Mouse (Mus musculus) liver, postnatal 0 days (tissue): ENCODE measurements at regions not wholly inside any gene's neighbourhood (a gene's known extent, or its start where the extent isn't known, plus 50 kb on each side); places are given as distances from the start of the nearest gene placed in this dataset.

ENCODE experiments used
- ATAC-seq: fragments of 200-750 bp; cut with Nextera tagmentation; 2 replicates; pipeline ENCODE4 v1.8.0; 2017; ENCODE audit warnings: mild to moderate bottlenecking, moderate library complexity
- DNase-seq: peaks from one replicate; pipeline ENCODE4 v3.0.0-alpha.2; 2016
- H3K27ac ChIP-seq: fragments of 300-500 bp; sonication (generic); 2 replicates; pipeline ENCODE4 v1.5.1; 2014; ENCODE audit warnings: antibody characterized with exemption, moderate library complexity, mild to moderate bottlenecking, low read depth
- H3K27me3 ChIP-seq: fragments of 300-500 bp; sonication (generic); 2 replicates; pipeline ENCODE4 v1.6.1; 2014; ENCODE audit warnings: low read length, control low read depth, mixed read lengths; ENCODE audit not compliant: insufficient read depth
- H3K36me3 ChIP-seq: fragments of 300-500 bp; sonication (generic); replicated peaks from 2 replicates; pipeline ENCODE4 v1.6.1; 2014; ENCODE audit warnings: mild to moderate bottlenecking, control low read depth, low read length, moderate library complexity, mixed read lengths; ENCODE audit not compliant: insufficient read depth
- H3K4me1 ChIP-seq: fragments of 300-500 bp; sonication (generic); 2 replicates; pipeline ENCODE4 v1.6.1; 2014; ENCODE audit warnings: antibody characterized with exemption, mild to moderate bottlenecking, control low read depth; ENCODE audit not compliant: insufficient read depth
- H3K4me2 ChIP-seq: fragments of 300-500 bp; sonication (generic); 2 replicates; pipeline ENCODE4 v1.6.1; 2014; ENCODE audit warnings: low read depth, mild to moderate bottlenecking, low read length, moderate library complexity, mixed read lengths
- H3K4me3 ChIP-seq: fragments of 300-500 bp; sonication (generic); 2 replicates; pipeline ENCODE4 v1.5.1; 2014; ENCODE audit warnings: low read depth, low read length
- H3K9ac ChIP-seq: fragments of 300-500 bp; sonication (generic); replicated peaks from 2 replicates; pipeline ENCODE4 v1.6.1; 2014; ENCODE audit warnings: mild to moderate bottlenecking, moderate library complexity
- H3K9me3 ChIP-seq: fragments of 300-500 bp; sonication (generic); 2 replicates; pipeline ENCODE4 v1.6.1; 2016; ENCODE audit warnings: mild to moderate bottlenecking, control low read depth, low read length, mixed read lengths
- CTCF ChIP-seq: sonication (generic); IDR thresholded peaks from 2 replicates; pipeline ENCODE4 v1.5.1; 2016; ENCODE audit warnings: antibody characterized with exemption, low read depth
- EP300 ChIP-seq: IDR thresholded peaks from 2 replicates; pipeline ENCODE4 v1.6.1; 2016; ENCODE audit warnings: antibody characterized with exemption, low read depth, mild to moderate bottlenecking
- WGBS: fragments of 180-500 bp; shearing (Covaris S2); extraction: QIAGEN DNeasy Blood & Tissue Kit; methylation state at CpG from one replicate; pipeline ENCODE4 v1.1.7; 2014; ENCODE audit not compliant: insufficient replicate concordance; 5-methylcytosine and 5-hydroxymethylcytosine counted together

GRCm38 (mm10) chr17:84100523-84100922, 87.2 kb downstream of the Zfp36l2 start:
- peaks cover 21% of the 10 kb centered on the region for H3K4me1 ChIP-seq
- H3K4me3 ChIP-seq, result no peak overlapping the region
- H3K9ac ChIP-seq, result no peak overlapping the region
- peaks cover 23% of the 10 kb centered on the region for H3K27me3 ChIP-seq
- H3K9me3 ChIP-seq, result no peaks in the 10 kb centered on the region
- DNase-seq (no peak), ATAC-seq (peak; percentile 44; the same call in 1 of the 2 replicates)
- 25% methylated on average over 10 of the region's 10 CpGs for WGBS
- H3K4me2 ChIP-seq, result no peak overlapping the region
- no peaks in the 10 kb centered on the region for H3K36me3 ChIP-seq
- TF ChIP-seq EP300, result no peak
- TF ChIP-seq CTCF, result no peak
- peak overlapping the region; percentile 76 for H3K27ac ChIP-seq

GRCm38 (mm10) chr17:84099737-84100136, 88.0 kb downstream of the Zfp36l2 start:
- no peak for ATAC-seq
- no peak for TF ChIP-seq CTCF
- TF ChIP-seq EP300, result no peak
- H3K4me1 ChIP-seq, result peaks cover 21% of the 10 kb centered on the region
- H3K36me3 ChIP-seq, result no peaks in the 10 kb centered on the region
- peaks cover 23% of the 10 kb centered on the region for H3K27me3 ChIP-seq
- no peak overlapping the region for H3K4me2 ChIP-seq
- no peak overlapping the region for H3K27ac ChIP-seq
- DNase-seq, result no peak
- no peak overlapping the region for H3K9ac ChIP-seq
- H3K4me3 ChIP-seq, result no peak overlapping the region
- 60% methylated on average over 9 of the region's 9 CpGs for WGBS
- no peaks in the 10 kb centered on the region for H3K9me3 ChIP-seq

DNA sequence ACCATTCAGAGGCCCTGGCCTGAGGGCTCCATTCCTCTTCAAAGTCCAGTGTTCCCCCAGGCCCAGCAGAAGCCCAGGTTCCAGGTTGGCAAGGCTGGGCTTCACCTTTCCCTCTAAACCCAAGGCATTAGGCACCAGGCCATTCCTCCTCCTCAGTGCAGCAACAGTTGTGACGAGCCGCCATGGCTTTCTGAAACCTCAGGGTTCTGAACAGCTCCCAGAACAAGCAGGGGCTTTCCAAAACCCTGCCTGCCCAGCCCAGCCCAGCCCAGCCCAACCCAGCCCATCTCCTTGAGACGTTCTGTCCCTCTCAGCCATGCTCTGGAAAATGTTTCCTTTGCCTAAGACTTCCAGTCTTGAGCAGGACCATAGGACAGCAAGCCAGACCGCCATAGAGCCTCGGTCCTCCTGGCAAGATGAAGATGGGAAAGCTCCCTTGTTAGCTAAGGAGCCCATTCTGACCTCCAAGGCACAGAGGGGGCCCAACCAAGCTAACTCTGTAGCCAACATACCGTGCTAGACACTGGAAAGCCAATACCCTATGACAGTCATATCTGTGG, 89.8 kb downstream of the Zfp36l2 start:
- WGBS, result 78% methylated on average over 6 of the region's 6 CpGs
- H3K27me3 ChIP-seq, result peaks cover 23% of the 10 kb centered on the region

DNA sequence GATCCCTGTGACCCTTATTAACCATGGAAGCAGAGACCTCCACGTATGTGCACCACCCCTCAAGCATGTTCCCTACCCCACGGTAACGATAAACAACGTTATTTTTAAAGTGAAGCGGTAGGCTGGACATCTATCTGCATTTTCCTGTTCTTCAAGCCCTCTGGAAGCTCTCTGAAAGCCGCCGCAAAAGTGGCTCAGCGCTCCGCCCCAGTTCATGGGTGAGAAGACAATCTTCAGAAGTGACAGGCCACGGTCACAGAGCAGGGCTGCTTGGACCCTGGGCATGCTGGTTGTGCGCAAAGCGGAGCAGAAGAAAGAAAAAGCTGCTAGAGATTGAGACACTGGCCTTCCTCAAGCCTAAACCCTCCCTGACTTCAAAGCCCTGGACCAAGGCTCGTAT, 90.5 kb downstream of the Zfp36l2 start:
- Histone ChIP-seq H3K9me3 (no peaks in the 10 kb centered on the region), H3K27me3 (peaks cover 23% of the 10 kb centered on the region), H3K27ac (no peak overlapping the region), H3K36me3 (no peaks in the 10 kb centered on the region), H3K4me2 (no peak overlapping the region), H3K4me3 (no peak overlapping the region), H3K9ac (no peak overlapping the region), H3K4me1 (peaks cover 14% of the 10 kb centered on the region)
- ATAC-seq (no peak), DNase-seq (no peak)
- TF ChIP-seq EP300 (no peak), CTCF (no peak)
- WGBS, result 75% methylated on average over 13 of the region's 13 CpGs

More for the DNA sequence above, 89.8 kb downstream of the Zfp36l2 start:
- H3K9me3 ChIP-seq, result no peaks in the 10 kb centered on the region
- no peak for DNase-seq
- no peak overlapping the region for H3K27ac ChIP-seq
- no peak overlapping the region for H3K9ac ChIP-seq
- no peak for TF ChIP-seq CTCF
- no peak for TF ChIP-seq EP300
- H3K36me3 ChIP-seq, result no peaks in the 10 kb centered on the region
- no peak for ATAC-seq
- no peak overlapping the region for H3K4me2 ChIP-seq
- no peak overlapping the region for H3K4me3 ChIP-seq
- peaks cover 14% of the 10 kb centered on the region for H3K4me1 ChIP-seq

DNA sequence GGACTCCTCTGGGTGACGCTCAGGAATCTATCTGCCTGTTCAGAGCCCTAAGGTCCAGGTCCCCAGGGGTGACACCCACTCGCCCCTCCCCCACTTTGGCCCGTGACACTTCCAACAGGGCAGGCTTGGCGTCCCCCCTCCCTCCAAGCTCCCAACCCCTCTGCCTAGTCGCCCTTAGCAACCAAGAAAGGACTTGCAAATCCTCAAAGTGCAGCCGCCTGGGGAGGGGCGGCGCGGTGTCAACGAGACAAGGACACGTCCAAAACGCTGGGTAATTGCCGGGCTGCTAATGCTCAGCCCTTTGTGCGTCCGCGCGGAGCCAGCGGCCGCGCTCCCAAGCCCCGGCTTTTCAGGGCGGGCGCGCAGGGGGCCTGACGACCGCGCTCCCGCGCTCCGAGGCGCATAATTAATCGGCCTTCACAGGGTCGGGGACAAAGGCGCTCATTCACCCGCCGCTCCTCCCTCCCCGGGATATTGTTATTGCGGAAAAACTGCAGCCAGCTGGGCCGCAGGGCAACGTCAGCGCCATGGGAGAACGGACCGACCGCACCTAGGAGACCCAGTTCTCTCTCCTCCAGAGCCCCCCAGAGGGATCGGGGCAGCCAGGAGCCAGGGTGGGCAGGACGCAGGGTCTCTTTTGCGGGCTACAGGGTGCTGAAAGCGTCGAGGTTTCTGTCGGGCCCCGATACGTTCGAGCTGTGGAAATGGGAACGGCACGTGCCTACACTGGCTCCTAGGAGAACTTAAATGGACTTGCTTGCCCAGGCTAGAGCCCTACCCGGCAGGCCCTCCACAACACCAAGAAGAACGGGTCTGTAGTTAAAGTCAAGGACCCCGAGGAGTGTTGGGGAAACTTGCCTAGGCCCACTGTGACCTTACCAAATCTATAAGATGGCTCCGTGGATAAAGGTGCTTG, 91.1 kb downstream of the Zfp36l2 start:
- H3K4me3 ChIP-seq, result peak overlapping the region; percentile 43
- TF ChIP-seq CTCF, result no peak
- TF ChIP-seq EP300, result no peak
- WGBS, result 8% methylated on average over 59 of the region's 59 CpGs
- ATAC-seq, result peak; percentile 28
- peaks cover 23% of the 10 kb centered on the region for H3K27me3 ChIP-seq
- peak overlapping the region; percentile 71 for H3K4me2 ChIP-seq
- DNase-seq, result no peak
- no peaks in the 10 kb centered on the region for H3K9me3 ChIP-seq
- H3K9ac ChIP-seq, result peak overlapping the region; percentile 51
- H3K4me1 ChIP-seq, result peaks cover 14% of the 10 kb centered on the region
- H3K27ac ChIP-seq, result 0 out of 2 replicates have a peak overlapping the region, but pooled peaks have one; percentile 24
- H3K36me3 ChIP-seq, result no peaks in the 10 kb centered on the region

GRCm38 (mm10) chr17:84095829-84096228, 91.9 kb downstream of the Zfp36l2 start:
- no peaks in the 10 kb centered on the region for H3K36me3 ChIP-seq
- TF ChIP-seq CTCF (no peak), EP300 (no peak)
- H3K4me2 ChIP-seq, result peak overlapping the region; percentile 71; the same call in 1 of the 2 replicates
- H3K9me3 ChIP-seq, result no peaks in the 10 kb centered on the region
- ATAC-seq (no peak), DNase-seq (no peak)
- peak overlapping the region; percentile 48; the same call in 1 of the 2 replicates for H3K27ac ChIP-seq
- WGBS, result 58% methylated on average over 4 of the region's 4 CpGs
- H3K27me3 ChIP-seq, result peaks cover 23% of the 10 kb centered on the region
- H3K4me1 ChIP-seq, result peaks cover 14% of the 10 kb centered on the region
- no peak overlapping the region for H3K9ac ChIP-seq
- H3K4me3 ChIP-seq, result no peak overlapping the region
